Mouse (Mus musculus) MEL (cell line): Measurements from ENCODE around the gene Pou6f1.

Experiments
- BHLHE40 ChIP-seq: IDR thresholded peaks from 2 replicates; pipeline ENCODE4 v1.6.1; 2012; ENCODE audit warnings: low read depth, mild to moderate bottlenecking, inconsistent platforms, low read length, improper control_type of control experiment, borderline replicate concordance
- CTCF ChIP-seq, 3 experiments: IDR thresholded peaks in 2 of 3; conservative IDR thresholded peaks in 1 of 3; 2 replicates each; pipeline ENCODE4 v1.5.1; 2011 to 2012; ENCODE audit warnings: low read length in 3 of 3, low read depth in 2 of 3, mild to moderate bottlenecking in 2 of 3, improper control_type of control experiment in 1 of 3, inconsistent platforms in 1 of 3, mixed read lengths in 1 of 3, moderate library complexity in 1 of 3; ENCODE audit not compliant: control insufficient read depth in 1 of 3, insufficient read depth in 1 of 3, poor library complexity in 1 of 3, severe bottlenecking in 1 of 3
- EP300 ChIP-seq, 2 experiments: IDR thresholded peaks; 2 replicates each; pipeline ENCODE4 v1.6.1; 2011; ENCODE audit warnings: improper control_type of control experiment in 2 of 2, low read length in 2 of 2, low read depth in 1 of 2, mild to moderate bottlenecking in 1 of 2
- ETS1 ChIP-seq: IDR thresholded peaks from 2 replicates; pipeline ENCODE4 v1.6.1; 2012; ENCODE audit warnings: low read depth, mild to moderate bottlenecking, inconsistent platforms, low read length, improper control_type of control experiment, moderate library complexity
- MEF2A ChIP-seq: IDR thresholded peaks from 2 replicates; pipeline ENCODE4 v1.6.1; 2014; ENCODE audit warnings: low read depth, mild to moderate bottlenecking, inconsistent platforms, low read length, improper control_type of control experiment; ENCODE audit not compliant: poor library complexity, insufficient replicate concordance, severe bottlenecking; ENCODE audit errors: extremely low read depth
- POLR2A ChIP-seq, 2 experiments: IDR thresholded peaks; 2 replicates each; pipeline ENCODE4 v1.6.1; 2011 to 2012; ENCODE audit warnings: low read length in 2 of 2, mild to moderate bottlenecking in 2 of 2, control low read depth in 1 of 2, improper control_type of control experiment in 1 of 2, low read depth in 1 of 2, moderate library complexity in 1 of 2; ENCODE audit not compliant: control insufficient read depth in 1 of 2, insufficient read depth in 1 of 2, poor library complexity in 1 of 2
- POLR2AphosphoS2 ChIP-seq: IDR thresholded peaks from 2 replicates; pipeline ENCODE4 v1.6.1; 2011; ENCODE audit warnings: low read length, improper control_type of control experiment

GRCm38 (mm10) chr15:100566531-100566930 is 33.3 kb downstream of the Pou6f1 start:
- TF ChIP-seq ETS1 (no peak), EP300 (IDR thresholded peaks at IDR 0.05; ENCODE audit: low read depth in 1 of 2, low read length in 2 of 2) (no peak), CTCF (IDR thresholded peaks at IDR 0.05 in 2 of 3, conservative IDR thresholded peaks at IDR 0.05 in 1 of 3; ENCODE audit: control insufficient read depth in 1 of 3, insufficient read depth in 1 of 3, low read depth in 2 of 3, low read length in 3 of 3, poor library complexity in 1 of 3, severe bottlenecking in 1 of 3) (no peak), MEF2A (no peak), POLR2AphosphoS2 (no peak), POLR2A (IDR thresholded peaks at IDR 0.05; ENCODE audit: control insufficient read depth in 1 of 2, insufficient read depth in 1 of 2, low read depth in 1 of 2, low read length in 2 of 2, poor library complexity in 1 of 2) (no peak), BHLHE40 (no peak)
